Mouse (Mus musculus): Measurements from ENCODE around the gene Sept8.
"Not testable (repeated sequence)": the region's sequence is repeated elsewhere in the genome, so short reads cannot be mapped to it uniquely, and the experiment has no call there.

Gene Sept8

DNA sequence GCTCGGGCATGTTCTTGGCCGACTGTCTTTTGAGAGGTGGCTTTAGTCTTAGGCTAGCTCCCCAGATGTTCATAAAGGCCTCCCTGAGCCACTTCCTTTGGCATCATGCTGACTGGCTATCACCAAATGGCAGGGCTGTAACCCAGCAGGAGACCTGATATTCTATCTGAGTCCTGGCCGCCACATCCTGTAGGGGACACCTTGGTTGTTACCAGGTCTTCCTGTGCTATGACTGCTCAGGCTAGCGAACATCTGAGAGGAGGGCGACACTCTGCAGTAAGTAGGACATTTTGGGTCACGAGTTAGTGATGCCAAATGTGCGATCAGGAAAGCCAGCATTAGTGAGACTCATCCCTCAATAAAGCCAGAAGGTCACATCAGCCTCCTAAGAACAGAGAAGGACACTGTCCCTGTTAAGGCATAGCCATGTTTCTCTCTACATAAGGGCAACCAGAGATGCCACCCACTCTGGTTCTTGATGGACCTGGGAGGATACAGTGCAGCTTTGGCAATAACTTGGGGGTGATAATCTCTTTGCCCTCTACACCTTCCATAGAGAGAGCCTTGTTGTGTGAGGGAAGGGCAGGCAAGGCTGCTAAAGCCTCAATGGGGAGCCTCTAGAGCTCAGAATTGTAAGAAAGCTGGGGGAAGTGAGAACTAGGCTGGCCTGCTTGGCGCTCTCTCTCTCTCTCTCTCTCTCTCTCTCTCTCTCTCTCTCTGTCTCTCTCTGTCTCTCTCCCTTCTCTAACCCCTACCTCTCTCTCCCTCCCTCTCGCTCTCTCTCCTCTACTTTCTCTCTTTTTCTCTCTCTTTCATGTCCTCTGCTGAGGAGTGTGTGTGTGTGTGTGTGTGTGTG lies 9.6 kb downstream of the Sept8 start:
- no peak for DNase-seq

DNA sequence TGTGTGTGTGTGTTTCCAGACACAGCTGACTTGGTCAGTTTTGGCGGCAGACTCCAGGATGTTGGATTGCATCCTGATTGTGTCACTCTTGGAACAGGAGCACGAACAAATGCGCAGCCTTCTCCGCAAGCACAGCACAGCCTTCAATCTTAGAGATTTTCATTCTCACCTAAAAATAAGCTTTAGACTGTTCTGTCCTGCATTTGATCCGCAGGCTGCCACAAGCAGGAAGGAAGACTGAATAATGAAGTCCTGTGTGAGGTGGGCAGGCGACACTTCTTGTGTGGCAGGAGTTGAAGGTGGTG lies 10.1 kb downstream of the Sept8 start:
- peak; percentile 49 to 60 for DNase-seq

DNA sequence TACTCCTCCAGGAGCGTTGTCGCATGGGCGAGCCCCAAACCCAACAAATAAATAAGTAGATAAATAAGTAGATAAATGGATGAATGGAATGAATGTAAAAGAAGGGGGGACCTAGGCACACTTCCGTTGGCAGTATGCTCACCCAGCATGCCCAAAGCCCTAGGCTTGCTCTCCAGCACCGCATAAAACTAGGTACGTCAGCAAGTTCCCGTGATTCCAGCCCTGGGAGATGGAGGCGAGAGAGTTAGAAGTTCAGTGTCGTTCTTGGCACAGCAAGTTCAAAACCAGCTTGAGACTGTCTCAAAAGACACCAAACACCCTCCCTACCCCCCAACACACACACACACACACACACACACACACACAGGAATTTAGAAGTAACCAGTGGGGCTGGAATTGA lies 10.9 kb downstream of the Sept8 start:
- DNase-seq, result no peak

DNA sequence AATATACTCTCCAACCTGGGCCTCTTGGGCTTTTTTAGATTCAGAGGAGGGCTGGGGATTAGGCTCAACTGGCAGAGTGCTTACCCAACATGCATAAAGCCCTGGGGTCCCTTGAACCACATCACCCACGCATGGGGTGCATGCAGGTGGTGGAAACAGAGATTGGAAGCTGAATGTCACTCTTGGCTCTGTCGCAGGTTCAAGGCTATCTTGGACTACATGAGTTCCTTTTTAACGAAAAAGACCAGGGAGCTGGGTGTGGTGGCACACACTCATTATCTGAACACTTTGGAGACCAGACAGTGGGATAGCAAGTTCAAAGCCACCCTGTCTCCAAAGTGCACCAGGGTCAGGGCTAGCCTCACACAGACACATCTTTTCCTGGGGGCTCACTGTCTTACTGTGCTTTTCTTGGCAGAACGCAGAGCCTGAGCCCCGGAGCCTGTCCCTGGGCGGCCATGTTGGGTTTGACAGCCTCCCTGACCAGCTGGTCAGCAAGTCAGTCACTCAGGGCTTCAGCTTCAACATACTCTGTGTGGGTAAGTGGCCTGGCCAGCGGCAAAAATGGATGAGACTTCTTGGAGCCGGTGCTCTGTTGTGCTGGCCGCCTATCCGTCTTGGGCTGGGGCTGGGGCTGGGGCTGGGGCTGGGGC lies 12.6 kb downstream of the Sept8 start:
- DNase-seq, result no peak

DNA sequence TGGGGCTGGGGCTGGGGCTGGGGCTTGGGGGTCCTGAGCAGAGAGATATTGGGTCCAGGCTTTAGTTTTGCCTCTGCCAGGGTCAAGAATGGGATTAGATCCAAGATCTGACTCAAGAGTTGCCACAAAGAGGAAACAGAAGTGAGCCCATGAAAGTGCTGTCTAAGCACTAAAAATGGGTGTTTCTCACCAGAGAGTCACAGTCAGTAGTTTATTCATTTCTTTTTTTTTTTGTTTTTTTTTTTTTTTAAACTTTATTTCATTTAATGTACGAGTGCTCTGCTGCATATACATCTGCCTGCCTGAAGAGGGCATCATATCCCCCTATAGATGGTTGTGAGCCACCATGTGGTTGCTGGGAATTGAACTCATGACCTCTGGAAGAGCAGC lies 13.2 kb downstream of the Sept8 start:
- DNase-seq, result no peak

DNA sequence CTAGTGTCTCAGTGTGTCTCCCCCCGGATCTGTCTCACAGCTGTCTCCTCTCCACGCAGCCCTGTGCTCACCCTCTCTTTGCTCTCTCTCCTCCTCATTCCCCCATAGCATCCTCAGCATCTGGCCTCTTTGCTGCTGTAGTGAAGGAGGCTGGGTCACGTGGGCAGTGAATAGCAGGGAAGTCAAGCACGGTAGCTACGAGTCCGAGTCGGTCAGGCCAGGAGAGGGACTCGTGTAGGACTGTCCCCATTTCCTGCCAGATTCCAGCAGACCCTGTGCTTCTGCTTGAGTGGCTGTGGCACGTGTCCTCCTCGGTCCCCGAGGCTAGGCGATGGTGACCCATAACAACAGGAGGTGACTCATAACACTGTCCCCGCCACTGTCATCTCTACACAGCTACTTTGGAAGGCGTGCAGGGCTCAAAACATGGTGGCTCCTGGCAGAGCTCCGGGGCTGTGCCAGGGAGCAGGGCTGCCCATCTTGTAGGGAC lies 20.0 kb downstream of the Sept8 start:
- DNase-seq, result no peak

DNA sequence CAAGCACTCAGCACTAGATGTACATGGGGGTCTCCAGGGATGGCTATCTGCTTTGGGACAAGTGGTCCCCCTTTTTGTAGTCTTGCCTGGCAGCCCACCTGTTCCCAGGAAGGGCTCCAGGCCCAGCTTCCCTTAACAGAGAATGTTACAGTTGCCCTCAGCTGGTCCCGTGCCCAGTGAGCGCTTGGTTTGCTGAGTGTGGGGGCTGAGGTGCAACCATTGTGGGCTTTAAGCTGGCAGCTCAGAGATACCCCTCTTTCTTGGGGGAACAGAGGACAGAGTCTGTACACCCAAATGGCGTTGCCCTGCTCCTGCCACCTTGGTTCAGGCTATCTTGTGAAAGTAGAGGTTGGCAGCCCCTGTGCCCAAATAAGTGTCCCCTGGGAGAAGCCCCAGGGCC lies 21.3 kb downstream of the Sept8 start:
- peak in 1 of 2 experiments; percentile 17 for DNase-seq

DNA sequence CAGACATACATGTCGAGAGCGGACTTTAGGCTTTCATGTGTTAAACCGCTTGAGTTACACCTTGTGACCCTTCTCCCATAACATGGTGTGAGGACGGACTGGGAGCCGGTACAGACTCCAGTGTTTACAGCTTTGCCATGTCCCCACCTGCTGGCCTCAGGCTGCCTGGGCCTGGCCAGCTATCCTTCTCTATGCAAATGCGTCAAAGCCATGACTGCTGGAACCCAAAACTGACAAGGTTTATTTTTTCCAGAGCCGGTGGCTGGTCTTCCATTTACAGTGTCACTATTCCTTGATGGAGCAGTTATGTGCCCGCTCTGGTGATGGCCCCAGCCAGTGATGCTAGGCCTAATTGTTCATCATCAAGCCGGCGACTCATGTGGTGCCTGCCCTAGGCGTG lies 22.2 kb downstream of the Sept8 start:
- DNase-seq, result peak in 1 of 2 experiments; percentile 26

DNA sequence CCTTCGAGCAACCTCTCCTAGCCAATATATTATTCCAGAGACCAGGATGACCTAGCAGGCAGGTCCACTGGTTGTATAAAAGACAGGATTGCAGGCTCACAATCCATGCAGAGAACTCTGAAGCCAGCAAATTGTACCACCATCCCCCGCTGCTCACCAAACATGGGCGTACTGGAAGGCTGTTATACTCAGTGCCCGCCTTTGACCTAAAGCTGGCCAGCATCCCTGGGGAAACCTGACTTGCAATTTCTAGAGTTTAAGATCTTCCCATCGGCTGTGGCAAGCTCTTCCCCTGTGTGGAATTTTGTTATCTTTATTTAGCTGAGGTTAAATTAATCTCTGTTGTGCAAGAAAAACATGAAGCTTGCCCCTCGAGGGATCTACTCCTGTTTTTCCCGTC lies 24.0 kb downstream of the Sept8 start:
- DNase-seq, result no peak

DNA sequence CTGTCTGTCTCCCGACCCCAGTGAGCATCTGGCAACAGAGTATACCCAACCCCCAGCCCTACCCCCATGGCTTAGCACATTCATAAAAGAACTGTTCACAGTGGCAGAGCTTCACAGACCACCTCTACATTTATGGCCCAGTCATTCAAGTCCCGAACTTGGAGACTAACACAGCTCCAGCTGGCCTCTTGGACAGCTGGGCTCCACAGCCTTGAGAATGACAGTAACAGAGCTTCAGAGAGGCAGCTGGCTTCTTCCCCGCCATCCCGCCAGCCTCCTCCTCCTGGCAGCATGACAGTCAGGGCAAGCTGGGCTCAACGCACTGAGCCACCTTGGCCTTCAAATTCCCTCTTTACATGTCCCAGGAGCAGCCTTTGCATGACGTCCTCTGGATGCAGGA lies 27.2 kb downstream of the Sept8 start:
- DNase-seq, result peak in 1 of 2 experiments; percentile 21

DNA sequence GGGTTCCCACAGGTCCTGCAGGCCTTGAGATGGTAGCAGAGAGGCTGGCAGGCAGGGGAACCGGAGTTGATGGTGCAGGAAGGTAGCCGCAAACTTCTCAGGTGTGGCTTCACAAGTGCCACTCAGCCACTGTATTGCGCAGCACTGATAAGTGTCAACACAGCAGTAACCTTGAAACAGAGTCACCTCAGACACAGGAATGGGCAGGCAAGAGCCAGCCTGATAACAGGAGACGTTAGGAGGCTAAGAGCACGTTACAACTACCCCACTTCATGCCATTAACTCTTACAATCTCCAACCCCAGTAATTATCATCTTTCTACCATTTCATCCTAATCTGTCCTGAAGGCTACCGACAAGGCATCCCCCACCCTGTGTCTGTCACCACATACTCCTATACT lies 28.5 kb downstream of the Sept8 start:
- no peak for DNase-seq

DNA sequence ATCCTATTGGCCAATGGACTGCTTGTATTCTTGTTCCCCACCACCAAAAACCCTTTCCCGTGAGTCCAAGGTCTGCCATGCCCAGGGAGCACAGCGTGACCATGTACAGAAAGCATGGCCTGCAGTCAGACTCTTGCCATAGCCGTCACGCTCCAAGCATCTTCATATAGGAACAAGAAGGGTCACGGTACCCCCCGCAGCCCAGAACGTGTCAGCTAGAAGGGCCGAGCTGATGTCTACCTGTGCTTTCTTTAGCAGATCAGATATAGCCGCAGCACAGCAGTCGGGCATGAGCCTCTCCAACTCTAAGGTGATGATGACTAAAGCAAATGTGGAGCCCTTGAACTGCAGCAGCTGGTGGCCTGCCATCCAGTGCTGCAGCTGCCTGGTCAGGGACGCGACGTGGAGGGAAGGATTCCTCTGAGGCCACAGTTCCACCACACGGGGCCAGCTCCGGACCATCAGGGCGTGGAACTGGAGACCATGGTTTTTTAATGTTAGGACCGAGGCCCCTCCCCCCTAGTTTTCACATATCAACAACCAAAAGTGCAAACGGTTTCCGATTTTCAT lies 29.1 kb downstream of the Sept8 start:
- DNase-seq, result peak in 1 of 2 experiments; percentile 28

DNA sequence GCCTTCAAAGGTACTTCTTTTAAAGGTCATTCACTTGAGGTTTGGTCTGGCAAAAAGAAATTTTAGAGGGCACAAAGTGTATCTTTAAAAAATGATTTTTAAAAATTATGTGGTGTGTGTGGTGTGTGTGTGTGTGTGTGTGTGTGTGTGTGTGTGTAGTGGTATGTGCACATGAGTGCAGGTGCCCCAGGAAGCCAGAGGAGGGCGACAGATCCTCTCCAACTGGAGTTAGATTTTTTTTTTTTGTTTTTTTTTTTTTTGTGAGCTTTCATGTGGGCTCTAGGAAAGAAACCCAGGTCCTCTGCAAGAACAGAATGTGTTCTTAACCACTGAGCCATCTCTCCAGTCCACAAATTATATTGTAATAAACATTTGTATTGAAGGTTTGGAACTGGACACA lies 31.7 kb downstream of the Sept8 start:
- DNase-seq, result no peak

DNA sequence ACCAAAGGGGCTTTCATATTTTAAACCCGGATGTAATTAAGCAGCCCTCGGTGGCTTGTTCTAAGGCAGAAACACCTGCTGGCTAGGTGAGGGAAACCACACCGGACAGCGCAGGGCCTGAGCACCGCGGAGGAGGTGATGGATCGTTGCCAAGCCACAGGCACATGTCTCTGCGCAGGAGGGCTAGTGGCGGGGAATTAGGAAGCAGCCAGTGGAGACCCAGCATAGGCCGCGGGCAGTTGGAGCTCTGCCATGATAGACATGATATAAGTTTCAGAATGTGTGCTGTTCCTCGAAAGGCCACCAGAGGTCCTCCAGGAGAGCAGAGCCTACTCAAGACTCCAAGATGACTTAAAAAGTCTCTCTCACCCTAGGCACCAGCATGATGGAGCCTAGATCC lies 32.7 kb downstream of the Sept8 start:
- peak; percentile 33 to 48 for DNase-seq

DNA sequence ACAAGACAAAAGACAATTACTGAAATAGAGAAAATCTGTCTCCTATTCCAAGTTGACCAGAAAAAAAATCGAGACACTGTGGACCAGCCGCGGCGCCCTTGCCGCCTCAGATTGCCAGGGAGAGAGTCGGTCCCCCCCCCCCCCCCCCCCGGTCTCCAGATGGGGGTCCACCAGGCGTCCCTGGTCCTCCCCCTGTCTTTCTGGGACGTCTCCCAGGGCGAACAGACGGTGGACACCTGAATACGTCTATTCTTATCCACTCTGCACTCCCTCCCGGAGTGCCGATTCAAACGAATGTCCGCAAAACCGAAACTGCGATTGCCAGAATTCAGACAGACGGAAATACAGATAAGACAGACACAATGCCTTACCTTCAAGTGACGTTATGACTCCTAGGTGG lies 37.5 kb downstream of the Sept8 start:
- not testable (repeated sequence) for DNase-seq

DNA sequence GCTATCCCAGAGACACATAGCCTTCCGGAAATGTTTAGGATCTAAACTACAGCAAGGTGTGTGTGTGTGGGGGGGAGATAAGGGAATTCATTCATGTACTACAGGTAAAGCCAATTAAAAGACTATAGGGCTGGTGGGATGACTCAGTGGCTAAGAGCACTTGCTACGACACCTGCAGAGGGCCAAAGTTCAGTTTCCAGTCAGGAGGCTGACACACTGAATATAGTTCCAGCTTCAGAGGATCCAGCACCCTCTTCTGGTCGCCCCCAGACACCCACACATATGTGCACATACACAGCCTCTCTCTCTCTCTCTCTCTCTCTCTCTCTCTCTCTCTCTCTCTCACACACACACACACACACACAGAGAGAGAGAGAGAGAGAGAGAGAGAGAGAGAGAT lies 38.9 kb downstream of the Sept8 start:
- DNase-seq, result not testable (repeated sequence)

DNA sequence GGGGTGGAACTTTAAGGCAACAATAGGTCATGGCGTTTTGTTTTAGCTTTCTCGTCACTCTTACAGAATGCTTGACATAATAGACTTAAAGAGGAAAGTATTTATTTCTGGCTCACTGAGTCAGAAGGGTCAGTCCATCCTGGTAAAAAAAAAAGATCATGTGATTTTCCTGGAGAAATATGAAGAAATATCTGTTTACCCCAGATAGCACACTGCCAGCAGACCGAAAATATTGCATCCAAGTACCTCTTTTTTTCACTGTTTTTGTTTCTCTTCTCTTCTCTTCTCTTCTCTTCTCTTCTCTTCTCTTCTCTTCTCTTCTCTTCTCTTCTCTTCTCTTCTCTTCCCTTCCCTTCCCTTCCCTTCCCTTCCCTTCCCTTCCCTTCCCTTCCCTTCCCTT lies 40.9 kb downstream of the Sept8 start:
- not testable (repeated sequence) for DNase-seq

DNA sequence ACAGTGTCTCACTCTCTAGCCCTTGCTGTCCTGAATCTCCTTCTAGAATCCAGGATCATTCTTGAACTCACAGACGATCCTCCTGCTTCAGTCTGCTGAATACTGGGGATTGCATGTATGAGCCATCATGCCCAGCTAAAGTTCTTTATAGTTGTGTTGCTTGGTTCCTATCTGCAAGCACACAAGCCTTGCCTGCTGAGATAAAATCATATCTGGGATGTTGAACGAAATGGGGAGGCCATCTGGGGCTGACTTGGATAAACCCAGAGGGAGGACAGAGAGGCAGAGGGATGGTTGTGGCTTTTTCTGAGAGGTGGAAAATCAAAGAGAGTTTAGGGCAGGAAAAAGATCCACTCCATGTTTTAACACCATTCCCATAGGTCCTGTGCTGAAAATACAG lies 42.9 kb downstream of the Sept8 start:
- no peak for DNase-seq

DNA sequence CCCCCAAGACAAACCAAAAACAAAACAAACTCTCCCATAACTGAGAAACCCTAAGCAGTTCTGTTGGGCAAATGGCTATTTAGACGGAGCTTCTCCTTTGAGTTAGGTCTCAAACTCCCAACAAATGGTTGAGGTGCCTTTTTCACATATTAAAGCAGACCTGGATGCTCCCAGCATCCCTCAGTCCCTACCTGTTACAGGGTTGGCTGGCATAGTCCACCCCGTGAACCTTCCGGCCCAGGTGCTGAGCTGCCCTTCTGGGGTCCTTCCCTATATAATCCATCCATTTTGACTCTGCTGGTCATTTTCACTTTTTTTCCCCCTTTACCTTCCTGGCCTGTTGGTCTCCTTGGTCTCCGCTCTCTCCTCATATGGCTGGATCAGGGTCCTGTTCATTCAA lies 47.6 kb downstream of the Sept8 start:
- no peak for DNase-seq

DNA sequence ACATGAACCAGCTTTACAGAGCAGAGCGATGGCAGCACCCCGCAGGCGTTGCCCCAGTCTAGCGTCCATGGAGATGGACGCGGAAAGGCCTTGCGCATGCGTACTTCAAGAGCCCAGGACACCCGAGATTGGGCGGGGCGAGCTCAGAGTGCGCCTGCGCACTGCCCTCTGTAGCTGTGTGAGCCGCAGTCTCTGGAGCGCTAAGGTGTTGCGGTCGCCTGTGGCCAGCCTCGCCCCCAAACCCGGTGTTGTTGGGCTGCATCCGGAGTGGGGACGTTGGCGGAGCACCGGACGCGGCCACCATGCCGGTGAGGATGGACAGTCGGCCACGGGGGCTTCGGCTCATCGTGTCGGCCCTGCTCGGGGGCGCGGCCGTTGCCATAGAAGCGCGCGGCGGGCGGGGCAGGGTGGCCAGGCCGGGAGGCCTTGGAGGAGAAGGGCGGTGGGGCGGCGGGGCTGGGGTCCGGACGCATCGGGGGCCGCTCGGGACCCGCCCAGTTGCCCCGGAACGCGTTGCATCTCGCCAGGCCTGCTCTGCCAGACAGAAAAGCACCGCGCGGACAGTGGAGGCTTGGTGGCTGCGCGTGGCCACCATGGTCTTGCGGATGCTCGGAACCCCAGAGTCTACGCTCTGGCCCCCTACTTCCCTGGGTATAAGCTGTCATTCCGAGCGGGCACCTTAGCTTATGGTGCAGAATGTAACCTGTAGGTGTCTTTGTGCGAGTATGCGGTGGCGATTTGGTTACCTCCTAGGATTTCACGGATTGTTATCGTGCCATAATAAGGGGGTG lies 48.4 kb downstream of the Sept8 start, which contains the start of gene Kif3a:
TSS of gene Kif3a (plus strand) at position 156 of the 791 bp plus-strand sequence.
- DNase-seq, result peak; percentile 94 to 96

DNA sequence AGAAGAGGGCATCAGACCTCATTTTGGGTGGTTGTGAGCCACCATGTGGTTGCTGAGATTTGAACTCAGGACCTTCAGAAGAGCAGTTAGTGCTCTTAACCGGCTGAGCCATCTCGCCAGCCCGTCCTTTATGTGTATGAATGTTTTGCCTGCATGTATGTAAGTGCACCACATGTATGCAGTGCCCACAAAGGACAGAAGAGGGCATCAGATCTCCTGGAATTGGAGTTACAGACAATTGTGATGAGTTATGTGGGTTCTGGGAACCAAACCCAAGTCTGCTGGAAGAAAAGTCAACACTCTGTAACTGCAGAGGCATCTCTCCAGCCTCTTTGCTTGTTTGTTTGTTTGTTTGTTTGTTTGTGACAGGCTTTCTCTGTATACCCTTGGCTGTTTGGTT lies 61.5 kb downstream of the Sept8 start:
- DNase-seq, result no peak

DNA sequence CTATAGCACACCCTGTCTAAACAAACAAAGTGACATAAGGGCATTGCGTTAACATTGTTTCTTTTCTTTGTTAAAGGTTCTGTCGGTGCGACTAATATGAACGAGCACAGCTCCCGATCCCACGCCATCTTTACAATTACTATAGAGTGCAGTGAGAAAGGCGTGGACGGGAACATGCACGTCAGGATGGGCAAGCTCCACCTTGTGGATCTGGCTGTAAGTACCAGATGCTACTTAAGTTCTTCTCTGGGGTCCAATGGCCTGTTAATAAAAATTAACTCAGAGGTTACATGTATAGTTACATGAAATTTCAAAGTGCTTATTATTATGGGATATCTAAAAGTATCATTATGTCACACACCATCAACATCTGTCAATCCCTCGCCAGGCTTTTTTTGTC lies 64.1 kb downstream of the Sept8 start:
- DNase-seq, result no peak

DNA sequence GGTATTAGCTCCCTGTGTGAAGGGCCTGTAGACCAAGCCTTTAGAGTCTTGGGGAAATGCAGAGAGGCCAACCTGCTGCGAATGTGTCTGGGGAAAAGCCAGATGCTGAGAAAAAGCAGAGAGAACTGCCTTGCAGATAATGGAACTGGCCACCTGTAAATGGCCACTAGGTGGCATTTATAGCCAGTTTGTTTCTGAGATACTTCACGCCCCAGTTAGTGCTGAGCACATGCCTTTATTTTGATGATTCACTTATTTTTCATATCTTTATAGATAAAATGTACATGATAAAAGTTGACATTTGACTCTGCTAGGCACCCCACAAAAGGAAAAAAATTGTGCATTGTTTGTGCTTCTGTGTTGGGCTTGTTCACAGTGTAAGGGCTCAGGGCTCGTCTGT lies 65.8 kb downstream of the Sept8 start:
- DNase-seq, result peak in 1 of 2 experiments; percentile 21
